Comparison of ENCODE assay signal across 8 mouse cellular contexts in genomic region chr19:43753226-43753835, GRCm38 (mm10). TPM values are rescaled to one million over a fixed set of nuclear protein-coding genes. Genes with fewer than 3 reads are reported as not detected.
DNase-seq lines count a peak whose midpoint lies in the region; ATAC-seq and TF ChIP-seq lines count a peak whose summit lies in the region.

No protein-coding gene starts in this region.

- H3K27me3 ChIP-seq in MEL (ENCODE audit: control insufficient read depth in 1 of 2, insufficient read depth in 2 of 2, low read length in 2 of 2), result no peaks in the 10 kb centered on the region
- H3K27me3 ChIP-seq in forebrain, embryonic 15.5 days, result no peaks in the 10 kb centered on the region
- H3K27me3 ChIP-seq in neural tube, embryonic 14.5 days (ENCODE audit: control insufficient read depth, insufficient read depth, low read length), result no peaks in the 10 kb centered on the region

- H3K36me3 ChIP-seq in MEL (ENCODE audit: control insufficient read depth in 1 of 2, insufficient read depth in 2 of 2, low read length in 2 of 2), result peaks cover 10 to 33% of the 10 kb centered on the region in 2 experiments
- peaks cover 16% of the 10 kb centered on the region for H3K36me3 ChIP-seq in forebrain, embryonic 15.5 days
- H3K36me3 ChIP-seq in neural tube, embryonic 14.5 days (ENCODE audit: control insufficient read depth, insufficient read depth, low read length), result peaks cover 8% of the 10 kb centered on the region; the same call in 1 of the 2 replicates

- peak overlapping the region; percentile 98 for H3K9ac ChIP-seq in MEL (ENCODE audit: control insufficient read depth, low read depth, low read length, poor library complexity, severe bottlenecking)
- peak overlapping the region; percentile 80 for H3K9ac ChIP-seq in forebrain, embryonic 15.5 days (replicated peaks)
- peak overlapping the region; percentile 65 for H3K9ac ChIP-seq in neural tube, embryonic 14.5 days (replicated peaks; ENCODE audit: low read depth, low read length)

- under 1% methylated on average over 24 of the region's 24 CpGs for WGBS in forebrain, embryonic 15.5 days
- 1% methylated on average over 23 of the region's 24 CpGs for WGBS in neural tube, embryonic 14.5 days

- TF ChIP-seq EP300 in MEL (IDR thresholded peaks at IDR 0.05; ENCODE audit: low read depth in 1 of 2, low read length in 2 of 2), result peak; percentile 56 to 61

- peak; percentile 94 for DNase-seq in MEL (ENCODE audit: low read depth, low spot score)
- DNase-seq in cerebellum, adult 11 months, result peak; percentile 90
- peak; percentile 90 to 92 for DNase-seq in heart, postnatal 36 days
- peak; percentile 75 to 92 for DNase-seq in layer of hippocampus, adult 18-20 months (ENCODE audit: low spot score in 2 of 2)
- DNase-seq in lung, adult 18-20 months, result peak; percentile 91 to 93
- DNase-seq in thymus, adult 18-20 months, result peak; percentile 80 to 87

- ATAC-seq in forebrain, embryonic 15.5 days (replicated peaks), result peak; percentile 89
- peak; percentile 90 for ATAC-seq in neural tube, embryonic 14.5 days (ENCODE audit: low read depth)

- no peak for TF ChIP-seq POLR2A in MEL (IDR thresholded peaks at IDR 0.05; ENCODE audit: control insufficient read depth in 1 of 2, insufficient read depth in 1 of 2, low read depth in 1 of 2, low read length in 2 of 2, poor library complexity in 1 of 2)

- TF ChIP-seq RAD21 in MEL (IDR thresholded peaks at IDR 0.05; ENCODE audit: low read depth, low read length), result peak; percentile 68

- peaks cover 9 to 15% of the 10 kb centered on the region in 2 experiments for H3K4me1 ChIP-seq in MEL (ENCODE audit: control insufficient read depth in 1 of 2, insufficient read depth in 2 of 2, low read length in 2 of 2)
- peaks cover 16% of the 10 kb centered on the region for H3K4me1 ChIP-seq in forebrain, embryonic 15.5 days
- H3K4me1 ChIP-seq in neural tube, embryonic 14.5 days (ENCODE audit: control insufficient read depth, insufficient read depth, low read length), result no peaks in the 10 kb centered on the region

- peak overlapping the region; percentile 59 for H3K4me2 ChIP-seq in forebrain, embryonic 15.5 days (replicated peaks)
- peak overlapping the region; percentile 75 for H3K4me2 ChIP-seq in neural tube, embryonic 14.5 days (ENCODE audit: low read depth, low read length)

- H3K9me3 ChIP-seq in MEL (replicated peaks; ENCODE audit: insufficient read depth, low read length), result no peaks in the 10 kb centered on the region
- H3K9me3 ChIP-seq in forebrain, embryonic 15.5 days, result no peaks in the 10 kb centered on the region
- H3K9me3 ChIP-seq in neural tube, embryonic 14.5 days (ENCODE audit: control insufficient read depth, low read length), result no peaks in the 10 kb centered on the region

- peaks cover 15% of the 10 kb centered on the region for H3K79me2 ChIP-seq in MEL (ENCODE audit: control insufficient read depth, insufficient read depth, low read length, poor library complexity)

- peak overlapping the region; percentile 84 to 98 for H3K4me3 ChIP-seq in MEL (ENCODE audit: control insufficient read depth in 1 of 2, insufficient read depth in 1 of 2, low read depth in 2 of 2, low read length in 2 of 2)
- H3K4me3 ChIP-seq in forebrain, embryonic 15.5 days, result peak overlapping the region; percentile 68
- H3K4me3 ChIP-seq in neural tube, embryonic 14.5 days (ENCODE audit: low read depth, low read length), result peak overlapping the region; percentile 64

- peak; percentile 81 to 94 (median 92) for TF ChIP-seq CTCF in MEL (IDR thresholded peaks at IDR 0.05 in 2 of 3, conservative IDR thresholded peaks at IDR 0.05 in 1 of 3; ENCODE audit: control insufficient read depth in 1 of 3, insufficient read depth in 1 of 3, low read depth in 2 of 3, low read length in 3 of 3, poor library complexity in 1 of 3, severe bottlenecking in 1 of 3)

- intact Hi-C loops in heart, postnatal 36 days (cut with DNase I), result loop anchor here (2.0 to 10.0 kb wide), 3 partner anchors 79 to 321 kb away; partner anchors contain the start of gene Slc25a28

- H3K27ac ChIP-seq in MEL (ENCODE audit: control insufficient read depth, low read depth, low read length), result peak overlapping the region; percentile 77
- peak overlapping the region; percentile 99 for H3K27ac ChIP-seq in forebrain, embryonic 15.5 days (replicated peaks)
- peak overlapping the region; percentile 92 for H3K27ac ChIP-seq in neural tube, embryonic 14.5 days (ENCODE audit: low read depth, low read length)

TF ChIP-seq in MEL, 35 proteins besides CTCF, POLR2A, EP300 and RAD21:
- peak; percentile 7; the same call in 1 of the 2 replicates for TF ChIP-seq TCF12 (IDR thresholded peaks at IDR 0.05; ENCODE audit: low read depth, low read length)
- TF ChIP-seq GABPA (IDR thresholded peaks at IDR 0.05; ENCODE audit: low read depth, low read length), result no peak
- peak; percentile 56; the same call in 1 of the 2 replicates for TF ChIP-seq GATA1 (IDR thresholded peaks at IDR 0.05; ENCODE audit: low read depth, low read length)
- no peak for TF ChIP-seq POLR2AphosphoS2 (IDR thresholded peaks at IDR 0.05; ENCODE audit: low read length)
- TF ChIP-seq ZNF384 (IDR thresholded peaks at IDR 0.05; ENCODE audit: low read depth, low read length), result no peak
- TF ChIP-seq MEF2A (IDR thresholded peaks at IDR 0.05; ENCODE audit: extremely low read depth, insufficient replicate concordance, low read depth, low read length, poor library complexity, severe bottlenecking), result no peak
- TF ChIP-seq KAT2A (conservative IDR thresholded peaks at IDR 0.05; ENCODE audit: low read depth, low read length), result no peak
- no peak for TF ChIP-seq CHD1 (IDR thresholded peaks at IDR 0.05; ENCODE audit: low read depth, low read length)
- peak; percentile 69 for TF ChIP-seq SMC3 (IDR thresholded peaks at IDR 0.05; ENCODE audit: low read depth, low read length)
- no peak for TF ChIP-seq USF1 (IDR thresholded peaks at IDR 0.05; ENCODE audit: low read depth, low read length)
- TF ChIP-seq ZC3H11A (IDR thresholded peaks at IDR 0.05; ENCODE audit: low read depth, low read length), result no peak
- TF ChIP-seq MAX (IDR thresholded peaks at IDR 0.05; ENCODE audit: low read length), result no peak
- TF ChIP-seq TBP (IDR thresholded peaks at IDR 0.05; ENCODE audit: low read depth, low read length), result no peak
- TF ChIP-seq MAZ (IDR thresholded peaks at IDR 0.05; ENCODE audit: low read depth, low read length), result no peak
- peak; percentile 80 for TF ChIP-seq ETS1 (IDR thresholded peaks at IDR 0.05; ENCODE audit: low read depth, low read length)
- no peak for TF ChIP-seq ELF1 (IDR thresholded peaks at IDR 0.05; ENCODE audit: low read depth, low read length)
- TF ChIP-seq NRF1 (IDR thresholded peaks at IDR 0.05; ENCODE audit: insufficient read depth, low read depth, low read length, poor library complexity, severe bottlenecking), result no peak
- TF ChIP-seq MYC (IDR thresholded peaks at IDR 0.05; ENCODE audit: low read depth, low read length), result peak; percentile 41; the same call in 1 of the 2 replicates
- TF ChIP-seq MYB (IDR thresholded peaks at IDR 0.05; ENCODE audit: low read depth, low read length), result no peak
- no peak for TF ChIP-seq CHD2 (IDR thresholded peaks at IDR 0.05; ENCODE audit: low read length)
TF ChIP-seq in MEL: peak in this region for 5.

RNA-seq across cellular contexts. Expression of gene Cox15, which starts 0.5 kb away (rescaled TPM):
- 30.1 and 32.4 TPM in 2 replicates for total RNA-seq in MEL (2012; rRNA removed)
- 10 to 100 TPM; 30.2 to 59.1 TPM for polyA plus RNA-seq in MEL (2012; ENCODE audit: insufficient read depth in 1 of 2, insufficient read length in 2 of 2, low read depth in 1 of 2, low replicate concordance in 2 of 2, missing spikeins in 1 of 2)
- polyA plus RNA-seq in forebrain, embryonic 15.5 days (2015; fragmentation: Nextera tagmentation; extraction: Ambion mirVana), result 9.7 and 13.0 TPM in 2 replicates
- total RNA-seq in heart, postnatal 36 days (2021), result 10 to 100 TPM; 31.9 to 34.3 TPM
- total RNA-seq in layer of hippocampus, adult 18-20 months (2021), result 10 to 100 TPM; 11.8 to 16.5 TPM
- 11.6 and 12.0 TPM in 2 replicates for polyA plus RNA-seq in neural tube, embryonic 14.5 days (2014; fragmentation: Nextera tagmentation; extraction: Ambion mirVana)

RNA-seq across cellular contexts. Expression of gene Cutc, which starts 0.5 kb away (rescaled TPM):
- 10.0 and 10.1 TPM in 2 replicates for total RNA-seq in MEL (2012; rRNA removed)
- 10 to 100 TPM in 1 of 2 experiments, not detected in 1; 18.8 TPM for polyA plus RNA-seq in MEL (2012; ENCODE audit: insufficient read depth in 1 of 2, insufficient read length in 2 of 2, low read depth in 1 of 2, low replicate concordance in 2 of 2, missing spikeins in 1 of 2)
- polyA plus RNA-seq in forebrain, embryonic 15.5 days (2015; fragmentation: Nextera tagmentation; extraction: Ambion mirVana), result 7.5 and 7.8 TPM in 2 replicates
- 10 to 100 TPM; 15.1 to 16.3 TPM for total RNA-seq in heart, postnatal 36 days (2021)
- total RNA-seq in layer of hippocampus, adult 18-20 months (2021), result 1 to 10 TPM; 5.2 to 7.8 TPM
- polyA plus RNA-seq in neural tube, embryonic 14.5 days (2014; fragmentation: Nextera tagmentation; extraction: Ambion mirVana), result 6.5 and 7.0 TPM in 2 replicates

RNA-seq across cellular contexts. Expression of gene Abcc2, which starts 28.7 kb away (rescaled TPM):
- total RNA-seq in MEL (2012; rRNA removed), result not detected in 2 replicates
- polyA plus RNA-seq in MEL (2012; ENCODE audit: insufficient read depth in 1 of 2, insufficient read length in 2 of 2, low read depth in 1 of 2, low replicate concordance in 2 of 2, missing spikeins in 1 of 2), result under 1 TPM in 1 of 2 experiments, not detected in 1; 0.04 TPM
- polyA plus RNA-seq in forebrain, embryonic 15.5 days (2015; fragmentation: Nextera tagmentation; extraction: Ambion mirVana), result 0.04 TPM in 1 of 2 replicates, not detected in the other
- not detected for total RNA-seq in heart, postnatal 36 days (2021)
- total RNA-seq in layer of hippocampus, adult 18-20 months (2021), result under 1 TPM in 1 of 2 experiments, not detected in 1; 0.05 TPM
- polyA plus RNA-seq in neural tube, embryonic 14.5 days (2014; fragmentation: Nextera tagmentation; extraction: Ambion mirVana), result 0.06 and 0.24 TPM in 2 replicates

Comparison
In these comparisons a context has a peak if more than half of its experiments do, and no peak if none do; other contexts are left out.
1. Peak in every context shown above with its lines: DNase-seq, ATAC-seq, H3K4me3 ChIP-seq and H3K27ac ChIP-seq.